Mouse (Mus musculus) heart, adult 18-20 months (tissue): Measurements from ENCODE around the gene Morn3. TPM values are rescaled to one million over a fixed set of nuclear protein-coding genes. Genes with fewer than 3 reads are reported as not detected.

Experiments used
- DNase-seq, 2 experiments: peaks; one replicate each; pipeline ENCODE4 v3.0.0; 2021 to 2022; ENCODE audit warnings: mixed read lengths in 1 of 2
- total RNA-seq, 2 experiments: library from RNA; stranded (reverse); gene quantifications; 2 replicates each; pipeline ENCODE4 v1.2.3; 2021

Gene Morn3
- total RNA-seq, 2 experiments from 2014 or later: not detected

DNA sequence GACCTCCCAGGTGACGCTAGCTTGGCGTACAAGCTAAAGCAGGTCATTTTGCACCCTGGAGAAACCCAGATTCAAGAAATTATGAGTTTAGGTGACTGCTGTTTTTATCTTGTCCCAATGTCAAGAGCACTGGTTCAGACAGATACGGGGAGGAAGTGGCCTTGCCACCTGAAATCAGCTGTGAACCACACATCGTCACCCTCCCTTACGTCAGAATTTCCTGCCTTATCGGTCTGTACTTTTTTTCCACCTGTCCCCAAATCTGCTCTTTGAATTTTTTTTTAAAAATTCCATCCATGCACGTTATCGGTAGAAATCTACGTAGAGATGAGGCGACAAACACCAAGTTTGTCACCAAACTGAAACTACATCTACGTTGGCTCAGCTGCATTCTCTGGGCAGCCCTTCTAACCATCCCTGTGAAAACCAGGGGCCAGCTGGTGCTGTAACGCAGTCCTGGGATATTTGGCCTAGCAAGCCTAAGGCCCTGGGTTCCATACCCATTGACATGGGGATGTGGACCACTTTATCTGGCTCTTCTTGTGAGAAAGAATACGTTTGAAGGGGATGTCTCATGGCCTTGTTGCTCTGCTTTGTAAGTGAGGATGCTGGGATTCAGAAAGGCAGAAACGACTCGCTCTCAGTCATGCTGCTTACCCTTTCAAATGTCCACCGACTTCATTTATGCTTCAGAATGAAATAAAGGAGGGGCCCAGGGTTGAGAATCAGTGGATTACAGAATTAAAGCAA is 56.2 kb downstream of the Morn3 start:
- DNase-seq: peak in 1 of 2 experiments; percentile 24

DNA sequence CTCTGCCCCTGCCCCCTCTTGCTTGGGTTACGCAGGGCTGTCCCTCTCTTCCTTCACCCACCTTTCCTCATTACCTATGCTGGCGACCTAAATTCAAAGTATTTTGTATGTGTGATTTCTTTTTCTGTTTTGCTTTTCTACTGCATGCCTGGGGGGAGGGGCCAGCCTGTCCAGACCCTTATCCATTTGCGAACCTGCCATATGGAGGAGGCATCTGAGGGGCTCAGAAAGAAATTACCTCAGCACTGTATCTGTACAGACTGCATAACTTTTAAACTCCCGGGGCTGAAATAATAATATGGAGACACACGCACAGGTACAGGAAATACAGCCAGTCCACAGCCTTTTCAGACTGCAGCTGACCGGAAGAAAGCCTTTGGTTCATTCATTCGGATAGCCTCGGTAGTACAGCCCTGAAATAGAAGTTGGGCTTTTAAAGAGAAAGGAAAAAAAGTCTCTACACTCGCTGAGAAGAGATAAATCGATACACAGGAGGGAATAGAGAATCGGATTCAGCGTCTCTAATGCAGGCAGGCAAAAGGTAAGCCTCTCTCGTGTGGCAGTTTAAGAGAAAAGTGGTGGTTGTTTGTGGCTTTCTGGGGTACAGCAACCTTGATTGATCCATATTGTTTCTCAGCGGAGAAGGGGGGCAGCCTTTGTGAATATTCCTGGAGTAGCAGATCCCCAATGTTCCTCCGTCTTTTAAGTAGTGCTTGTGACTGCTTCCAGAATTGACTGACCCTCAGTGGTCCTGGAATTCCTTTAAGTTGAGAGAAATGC is 57.1 kb downstream of the Morn3 start, which contains the start of gene Kdm2b:
Kdm2b (minus strand) TSS at position 273 of the 780 bp plus-strand sequence.
- peak; percentile 45 to 49 for DNase-seq

DNA sequence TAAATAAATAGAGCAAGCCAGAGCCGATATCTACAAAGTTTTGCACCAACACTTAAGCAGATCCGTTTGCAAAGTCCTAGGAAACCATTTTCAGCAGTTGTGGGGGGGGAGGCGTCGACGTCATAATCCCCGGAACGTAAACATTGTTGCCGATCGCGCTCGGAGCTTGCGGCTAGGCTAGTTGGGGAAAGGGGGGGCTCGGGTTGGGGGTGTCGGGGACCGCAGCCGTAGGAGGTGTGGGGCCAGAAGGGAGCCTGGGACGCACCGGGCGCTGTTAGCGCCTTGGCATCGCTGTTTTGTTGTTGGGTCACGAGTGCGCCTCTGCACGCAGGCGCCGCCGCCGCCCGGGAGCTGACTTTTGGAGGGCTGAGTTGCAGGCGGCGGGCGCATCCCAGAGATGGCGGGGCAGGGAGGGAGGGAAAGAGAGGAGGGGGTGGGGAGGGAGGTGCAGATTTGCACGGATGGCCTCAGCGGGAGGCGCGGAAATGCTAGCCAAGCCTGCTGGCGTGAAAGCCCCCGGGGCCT is 57.8 kb downstream of the Morn3 start:
- DNase-seq: peak; percentile 82

DNA sequence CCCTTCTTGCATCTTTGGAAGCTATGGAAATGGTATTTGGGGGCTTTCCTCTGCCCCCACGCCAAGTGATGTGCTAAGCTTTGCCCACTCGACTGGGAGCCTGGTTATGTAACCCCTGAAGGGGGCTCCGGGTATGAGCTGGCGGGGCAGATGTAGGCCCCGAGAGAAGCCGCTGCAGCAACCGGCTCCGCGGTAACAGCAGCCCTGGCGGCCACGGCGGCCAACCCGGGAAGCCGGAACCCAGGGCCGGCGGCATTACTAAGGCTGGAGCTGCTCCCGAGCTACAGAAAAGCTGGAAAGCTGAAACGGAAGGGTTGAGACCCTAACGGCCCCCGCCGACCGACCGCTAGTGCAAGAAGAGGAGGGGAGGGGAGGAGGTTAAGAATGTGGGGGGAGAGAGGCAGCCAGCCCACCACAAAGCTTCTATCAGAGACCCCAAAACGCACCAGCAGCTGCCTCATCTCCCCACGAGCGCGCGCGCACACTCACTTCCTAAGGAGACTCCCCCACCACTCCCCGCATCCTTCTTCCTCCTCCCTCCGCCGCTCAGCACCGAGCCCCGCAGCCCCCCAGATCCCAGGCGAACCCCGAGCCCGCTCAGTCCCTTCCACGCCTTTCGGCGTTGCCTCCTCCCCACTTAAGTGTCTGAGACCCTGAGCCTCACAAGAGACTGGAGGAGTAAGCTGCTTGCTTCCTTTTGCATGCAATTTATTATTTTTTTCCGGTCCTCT is 58.6 kb downstream of the Morn3 start:
- DNase-seq: peak; percentile 57 to 74

DNA sequence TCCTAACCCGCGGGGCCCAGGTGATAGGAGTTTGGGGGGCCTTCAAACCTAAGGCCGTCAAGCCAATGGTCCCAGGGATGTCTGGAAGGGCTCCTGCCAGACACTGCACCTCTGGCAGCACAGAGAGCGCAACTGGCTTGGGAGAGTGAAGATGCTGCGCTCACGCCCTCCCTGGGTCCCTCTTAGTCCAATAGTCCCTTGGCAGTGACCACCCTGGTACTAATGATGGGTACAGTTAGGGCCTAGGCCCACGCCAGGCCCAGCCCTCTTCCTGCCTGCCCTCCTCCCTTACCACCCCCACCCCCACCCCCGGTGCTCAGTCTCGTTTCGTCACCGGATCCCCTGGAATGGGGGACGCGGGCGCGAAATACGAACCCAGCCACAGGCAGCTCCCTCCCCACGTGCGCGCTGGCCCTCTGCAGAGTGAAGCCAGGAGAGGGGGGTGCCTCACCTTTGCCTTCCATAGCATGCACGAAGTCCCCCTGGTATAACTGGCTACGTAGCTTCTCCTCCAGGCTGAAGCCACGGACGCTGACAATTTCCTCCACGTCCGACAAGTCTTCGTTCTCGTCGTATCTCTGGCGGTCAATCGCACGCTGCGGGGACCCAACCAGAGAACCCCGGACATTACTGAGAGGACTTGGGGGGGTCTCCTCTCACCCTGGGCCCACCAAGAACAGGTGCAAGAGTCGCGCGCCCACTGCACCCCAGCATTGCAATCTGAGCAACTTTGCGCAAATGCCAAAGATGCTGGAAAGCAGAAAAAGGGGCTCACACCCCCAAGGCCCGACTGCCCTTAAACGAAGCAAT is 59.4 kb downstream of the Morn3 start:
- peak in 1 of 2 experiments; percentile 50 for DNase-seq

DNA sequence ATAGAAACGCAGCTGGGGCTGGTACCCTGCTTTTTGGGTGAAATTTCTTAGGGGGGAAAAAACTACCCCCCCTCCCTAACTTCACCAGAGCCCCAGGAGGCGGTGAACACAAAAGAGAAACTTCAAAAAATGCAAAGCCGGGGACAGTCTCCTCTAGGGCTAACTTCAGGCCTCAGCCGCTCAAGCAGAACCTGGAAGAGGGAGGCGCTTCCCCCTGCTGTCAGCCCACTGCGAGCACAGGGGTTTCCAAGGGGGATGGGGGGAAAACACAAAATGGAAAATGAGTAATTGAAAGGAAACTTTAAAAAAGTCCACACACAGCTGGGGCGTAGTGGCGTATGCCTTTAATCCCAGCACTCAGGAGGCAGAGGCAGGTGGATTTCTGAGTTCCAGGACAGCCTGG is 60.7 kb downstream of the Morn3 start:
- DNase-seq: no peak

Other genes with a start within 250 kb of the Morn3 start
- 100 to 1,000 TPM; 156 to 162 TPM for gene Anapc5, start 225.7 kb downstream of the Morn3 start, total RNA-seq
- 10 to 100 TPM; 28.8 to 31.7 TPM for gene Rnf34, start 197.0 kb downstream of the Morn3 start, total RNA-seq
- gene Kdm2b, start 57.2 kb downstream of the Morn3 start, total RNA-seq: 10 to 100 TPM; 10.6 to 14.2 TPM
- gene Orai1, start 31.9 kb downstream of the Morn3 start, total RNA-seq: 10 to 100 TPM; 12.2 to 12.5 TPM
- gene Tmem120b, start 21.4 kb upstream of the Morn3 start, total RNA-seq: 10 to 100 TPM; 10.1 to 10.3 TPM
- gene Rhof, start 85.7 kb upstream of the Morn3 start, total RNA-seq: 1 to 10 TPM in 1 of 2 experiments, under 1 TPM in 1; 0.55 to 2.6 TPM
- 10 to 100 TPM; 11.4 to 15.5 TPM for gene Setd1b, start 95.2 kb upstream of the Morn3 start, total RNA-seq
- gene Psmd9, start 122.4 kb upstream of the Morn3 start, total RNA-seq: 10 to 100 TPM; 12.9 to 17.0 TPM
- under 1 TPM in 1 of 2 experiments, not detected in 1; 0.51 TPM for gene Hpd, start 135.7 kb upstream of the Morn3 start, total RNA-seq
- under 1 TPM; 0.62 to 0.94 TPM for gene Wdr66, start 205.1 kb upstream of the Morn3 start, total RNA-seq